Mouse (Mus musculus): ENCODE measurements at regions not wholly inside any gene's neighbourhood (a gene's known extent, or its start where the extent isn't known, plus 50 kb on each side); places are given as distances from the start of the nearest gene placed in this dataset.

DNA sequence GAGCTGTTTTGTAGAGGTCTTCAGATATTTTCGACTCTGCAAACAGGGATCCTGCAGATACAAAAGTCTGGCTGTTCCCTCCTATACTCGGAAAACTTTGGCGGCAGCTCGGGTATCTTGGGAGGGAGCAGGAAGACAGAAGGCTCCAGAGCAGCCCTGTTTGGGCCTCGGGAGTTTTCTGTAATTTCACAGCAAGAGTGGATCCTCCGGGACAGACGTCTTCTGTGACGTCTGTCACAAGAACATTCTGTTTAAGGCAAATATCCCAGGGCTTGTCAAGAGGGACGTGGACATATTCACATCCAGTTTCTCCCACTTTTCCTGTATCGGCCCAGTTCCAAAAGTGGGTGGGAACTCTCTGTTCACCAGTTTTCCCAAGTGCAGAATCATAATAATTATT is 60.9 kb upstream of the Slc45a1 start:
- Histone ChIP-seq H3K27me3 (peaks cover 1% of the 10 kb centered on the region; the same call in 1 of the 2 replicates), H3K4me3 (replicated peaks) (no peak overlapping the region), H3K4me2 (no peak overlapping the region), H3K4me1 (peaks cover 20% of the 10 kb centered on the region), H3K9ac (no peak overlapping the region), H3K9me3 (no peaks in the 10 kb centered on the region), H3K27ac (no peak overlapping the region), H3K36me3 (replicated peaks) (no peaks in the 10 kb centered on the region)
- ATAC-seq (ENCODE audit: low FRiP score), result no peak
- WGBS, result 82% methylated on average over 10 of the region's 10 CpGs

DNA sequence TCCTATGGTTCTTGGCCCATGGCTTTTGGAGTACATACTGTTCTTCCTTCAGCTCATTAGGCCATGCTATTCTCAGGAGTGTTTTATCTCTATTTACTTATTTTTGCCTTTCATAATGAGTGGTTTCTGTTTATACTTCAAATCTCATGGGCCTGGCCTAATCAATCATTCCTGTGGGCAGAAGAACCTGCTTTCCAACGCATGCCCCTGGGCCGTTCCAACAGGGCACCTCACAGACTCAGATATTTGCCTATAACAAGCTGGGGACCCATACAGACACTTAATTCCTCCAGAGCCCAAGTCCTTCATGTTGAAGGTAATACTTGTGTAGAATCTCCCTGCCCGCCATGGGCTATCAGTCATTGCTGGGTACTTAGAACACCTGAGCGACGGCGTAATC is 59.7 kb upstream of the Slc45a1 start:
- 92% methylated on average over 6 of the region's 6 CpGs for WGBS
- no peak overlapping the region for H3K27ac ChIP-seq
- no peaks in the 10 kb centered on the region for H3K36me3 ChIP-seq (replicated peaks)

DNA sequence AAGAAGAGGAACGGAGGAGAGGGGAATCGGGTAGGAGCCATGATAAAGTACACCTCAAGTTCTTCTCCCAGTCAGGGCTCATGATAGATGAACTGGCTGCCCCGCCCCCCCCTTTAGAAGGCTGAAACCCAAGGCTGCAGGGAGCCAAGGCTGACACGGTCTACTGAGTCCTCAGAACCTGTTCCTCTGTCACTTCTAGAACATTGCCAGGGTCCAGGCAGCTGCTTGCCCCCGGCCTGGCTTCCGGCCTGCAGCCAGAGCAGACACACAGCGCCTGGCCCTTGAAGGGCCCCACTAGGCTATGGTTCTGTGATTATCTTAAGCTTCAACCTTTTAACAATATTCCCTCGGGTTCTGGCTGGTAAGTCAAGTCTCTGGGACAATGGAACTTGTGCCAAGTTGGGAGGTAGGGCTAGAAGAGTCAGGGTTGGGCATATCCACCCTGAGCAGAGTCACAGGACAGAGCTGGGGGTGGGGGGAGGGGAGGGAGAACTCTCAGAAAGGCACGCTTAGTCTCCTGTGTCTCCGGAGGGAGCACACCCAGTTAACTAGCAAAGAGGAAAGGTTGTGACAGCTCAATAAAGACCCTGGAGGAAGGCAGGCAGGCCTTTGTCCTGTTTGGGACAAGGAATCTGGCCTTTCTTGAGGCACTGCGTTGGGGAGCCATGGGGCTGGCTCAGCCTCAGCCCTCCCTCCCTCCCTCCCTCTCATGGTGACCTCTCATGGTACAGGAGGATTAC is 57.6 kb upstream of the Slc45a1 start:
- Histone ChIP-seq H3K4me1 (peaks cover 17% of the 10 kb centered on the region), H3K36me3 (replicated peaks) (no peaks in the 10 kb centered on the region), H3K4me3 (replicated peaks) (no peak overlapping the region), H3K27me3 (peaks cover 2% of the 10 kb centered on the region; the same call in 1 of the 2 replicates), H3K9me3 (no peaks in the 10 kb centered on the region), H3K4me2 (no peak overlapping the region), H3K27ac (no peak overlapping the region), H3K9ac (no peak overlapping the region)
- 38% methylated on average over 11 of the region's 11 CpGs for WGBS
- ATAC-seq (ENCODE audit: low FRiP score), result no peak

More for the DNA sequence above, 59.7 kb upstream of the Slc45a1 start:
- peaks cover 2% of the 10 kb centered on the region; the same call in 1 of the 2 replicates for H3K27me3 ChIP-seq
- H3K9ac ChIP-seq, result no peak overlapping the region
- no peak overlapping the region for H3K4me3 ChIP-seq (replicated peaks)
- H3K9me3 ChIP-seq, result no peaks in the 10 kb centered on the region
- no peak for ATAC-seq (ENCODE audit: low FRiP score)
- H3K4me1 ChIP-seq, result peaks cover 17% of the 10 kb centered on the region
- no peak overlapping the region for H3K4me2 ChIP-seq

DNA sequence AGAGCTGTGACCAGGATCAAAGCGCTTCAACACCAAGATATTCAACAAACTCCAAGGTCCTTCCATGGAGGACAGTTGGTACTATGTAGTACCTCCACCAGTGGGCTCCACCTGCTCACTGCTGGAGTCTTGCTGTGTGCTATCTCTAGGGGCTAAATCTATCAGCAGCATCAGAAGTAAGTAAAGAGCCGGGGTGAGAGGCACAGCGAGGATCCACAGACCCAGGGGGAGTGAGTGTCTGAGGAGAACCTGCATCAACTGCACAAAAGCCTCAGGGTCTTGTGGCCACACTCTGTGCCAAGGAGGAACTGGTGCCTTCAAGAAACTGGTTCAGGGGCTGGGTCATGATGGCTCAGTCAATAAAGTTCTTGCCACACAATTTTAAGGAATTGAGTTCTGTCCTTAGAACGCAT is 56.6 kb upstream of the Slc45a1 start:
- Histone ChIP-seq H3K4me3 (replicated peaks) (no peak overlapping the region), H3K4me1 (peaks cover 17% of the 10 kb centered on the region), H3K9ac (no peak overlapping the region), H3K27ac (no peak overlapping the region), H3K4me2 (no peak overlapping the region), H3K9me3 (no peaks in the 10 kb centered on the region), H3K36me3 (replicated peaks) (no peaks in the 10 kb centered on the region), H3K27me3 (peaks cover 2% of the 10 kb centered on the region; the same call in 1 of the 2 replicates)
- ATAC-seq (ENCODE audit: low FRiP score), result no peak
- WGBS, result 80% methylated on average over 4 of the region's 4 CpGs

DNA sequence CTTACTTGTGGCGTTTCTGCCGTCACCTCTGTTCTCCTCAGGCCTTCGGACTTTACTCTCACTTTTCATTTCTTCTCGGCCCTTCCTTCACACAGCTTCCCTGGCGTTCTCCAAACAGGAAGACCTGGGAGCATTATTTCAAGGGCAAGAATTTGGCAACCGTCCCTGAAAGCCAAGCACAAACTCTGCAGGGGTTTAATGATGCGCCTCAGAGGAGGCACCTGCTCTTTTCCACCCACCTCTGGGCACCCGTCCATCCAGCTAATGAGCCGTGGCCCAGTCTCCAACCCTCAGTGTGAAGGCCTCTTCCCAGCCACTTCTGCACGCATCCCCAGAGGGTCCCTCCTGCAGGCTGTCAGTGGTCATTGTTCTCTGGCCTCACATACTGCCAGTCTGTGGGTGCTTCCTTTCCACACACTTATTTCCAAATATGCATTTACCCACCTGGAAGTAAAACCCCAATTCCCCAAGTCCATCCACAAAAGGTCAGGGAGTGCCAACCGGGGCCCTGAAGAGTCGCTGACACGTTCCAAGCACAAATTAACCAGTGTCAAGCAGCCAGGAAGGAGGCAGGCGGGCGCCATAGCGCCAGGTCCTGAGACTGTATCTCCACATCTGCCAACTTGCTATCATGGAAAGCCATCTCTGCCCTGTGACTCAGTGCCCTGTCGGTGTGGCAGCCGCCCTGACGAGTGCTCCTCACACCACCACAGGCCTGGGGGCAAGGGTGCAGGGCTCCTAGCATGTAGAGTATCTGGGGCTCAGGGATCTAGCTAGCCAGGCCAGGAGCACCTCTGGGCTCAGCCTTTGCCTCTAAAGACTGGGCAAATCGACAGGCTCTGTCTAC is 56.0 kb upstream of the Slc45a1 start:
- WGBS, result 79% methylated on average over 20 of the region's 20 CpGs
- no peaks in the 10 kb centered on the region for H3K36me3 ChIP-seq (replicated peaks)
- peaks cover 2% of the 10 kb centered on the region; the same call in 1 of the 2 replicates for H3K27me3 ChIP-seq
- H3K4me1 ChIP-seq, result peaks cover 17% of the 10 kb centered on the region
- H3K4me2 ChIP-seq, result no peak overlapping the region
- H3K27ac ChIP-seq, result no peak overlapping the region
- H3K9ac ChIP-seq, result no peak overlapping the region
- no peak overlapping the region for H3K4me3 ChIP-seq (replicated peaks)
- ATAC-seq (ENCODE audit: low FRiP score), result no peak
- no peaks in the 10 kb centered on the region for H3K9me3 ChIP-seq

DNA sequence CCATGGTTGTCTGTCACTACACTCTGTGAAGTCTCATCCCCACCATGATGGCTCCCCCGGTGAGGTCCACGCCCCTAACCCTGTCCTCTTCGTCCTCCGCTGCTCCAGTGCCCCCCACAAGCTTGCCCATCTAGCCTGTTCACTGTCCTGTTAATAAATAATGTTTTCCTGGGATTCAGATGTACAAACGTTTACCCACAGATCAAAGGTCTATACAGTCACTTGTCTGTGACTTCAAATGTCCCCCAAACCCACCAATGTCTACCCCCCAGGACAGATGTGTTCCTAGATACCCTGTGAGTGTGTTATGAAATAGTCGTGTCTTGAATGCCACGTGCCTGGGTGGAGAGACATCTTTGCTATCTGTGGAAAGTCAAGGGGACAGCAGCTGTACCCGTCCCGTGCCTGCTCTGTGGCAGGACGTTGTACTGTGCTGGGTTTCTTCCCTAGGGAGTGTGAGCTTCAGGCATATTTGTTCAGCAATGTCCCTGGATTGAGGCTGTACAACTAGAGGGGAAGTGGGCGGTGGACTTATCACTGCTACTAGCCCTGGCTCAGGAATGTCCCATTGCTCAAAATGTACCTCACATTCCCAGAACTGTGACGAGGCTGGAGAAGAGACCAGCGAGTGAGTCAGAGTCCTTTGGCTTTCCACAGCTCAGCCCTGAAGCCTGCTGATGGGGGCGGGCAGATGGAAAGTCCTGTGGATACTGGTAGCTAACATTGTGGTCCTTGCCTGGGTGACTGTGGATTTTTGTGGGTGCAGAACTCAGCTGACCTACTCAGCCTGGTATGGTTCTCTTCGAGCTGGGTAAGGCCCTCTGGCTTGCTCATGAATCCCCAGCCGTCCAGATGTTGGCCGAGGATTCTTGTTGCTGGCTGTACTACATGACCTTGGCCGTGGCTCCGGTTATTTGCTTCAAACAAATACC is 55.1 kb upstream of the Slc45a1 start:
- H3K4me3 ChIP-seq (replicated peaks), result no peak overlapping the region
- no peaks in the 10 kb centered on the region for H3K9me3 ChIP-seq
- H3K36me3 ChIP-seq (replicated peaks), result no peaks in the 10 kb centered on the region
- no peak overlapping the region for H3K27ac ChIP-seq
- no peak overlapping the region for H3K9ac ChIP-seq
- no peak overlapping the region for H3K4me2 ChIP-seq
- 82% methylated on average over 19 of the region's 19 CpGs for WGBS
- peaks cover 17% of the 10 kb centered on the region for H3K4me1 ChIP-seq
- no peak for ATAC-seq (ENCODE audit: low FRiP score)
- peaks cover 2% of the 10 kb centered on the region; the same call in 1 of the 2 replicates for H3K27me3 ChIP-seq

DNA sequence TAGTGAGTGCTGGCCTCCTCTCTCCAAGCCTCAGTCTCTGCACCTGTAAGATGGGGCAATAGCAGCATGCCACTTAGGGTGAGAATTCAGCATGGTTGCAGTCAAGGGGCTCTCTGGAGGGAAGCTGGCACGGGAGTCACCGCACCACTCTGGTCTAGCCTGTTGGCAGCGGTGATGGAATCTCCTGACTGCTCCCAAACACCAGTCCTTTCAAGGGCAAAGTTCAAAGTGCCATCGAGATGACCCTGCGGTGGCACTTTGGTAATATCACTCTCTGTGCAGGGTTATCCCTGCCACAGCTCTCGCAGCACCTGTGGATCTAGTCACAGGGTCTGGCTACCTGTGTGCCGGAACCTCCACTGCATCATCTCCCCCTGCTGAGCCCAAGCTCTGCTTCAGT is 54.3 kb upstream of the Slc45a1 start:
- peaks cover 2% of the 10 kb centered on the region; the same call in 1 of the 2 replicates for H3K27me3 ChIP-seq
- no peaks in the 10 kb centered on the region for H3K9me3 ChIP-seq
- no peak for ATAC-seq (ENCODE audit: low FRiP score)
- H3K9ac ChIP-seq, result no peak overlapping the region
- H3K27ac ChIP-seq, result no peak overlapping the region
- H3K4me1 ChIP-seq, result peaks cover 17% of the 10 kb centered on the region
- WGBS, result 92% methylated on average over 7 of the region's 7 CpGs
- no peak overlapping the region for H3K4me2 ChIP-seq
- H3K36me3 ChIP-seq (replicated peaks), result no peaks in the 10 kb centered on the region
- no peak overlapping the region for H3K4me3 ChIP-seq (replicated peaks)

DNA sequence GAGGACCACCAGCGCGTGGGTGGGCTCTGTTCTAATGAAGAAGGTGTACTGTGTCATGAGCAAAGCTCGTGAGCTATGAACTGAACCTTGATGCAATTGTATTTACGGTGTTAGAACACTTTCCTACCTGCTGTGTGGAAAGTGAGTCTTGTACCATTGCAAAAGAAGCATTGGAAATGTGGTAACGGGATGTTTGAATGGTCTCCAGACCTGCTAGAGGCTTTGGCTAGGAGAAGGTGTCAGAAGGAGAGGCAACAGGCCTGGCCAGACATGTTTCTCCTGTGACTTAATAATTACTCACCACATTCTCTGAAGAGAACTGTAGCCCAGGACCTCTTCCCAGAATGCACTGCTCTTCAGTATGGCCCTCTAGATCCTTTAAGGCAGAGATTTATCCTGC is 51.3 kb upstream of the Slc45a1 start:
- WGBS, result 93% methylated on average over 5 of the region's 5 CpGs
- ATAC-seq (ENCODE audit: low FRiP score), result no peak
- no peak overlapping the region for H3K9ac ChIP-seq
- no peaks in the 10 kb centered on the region for H3K9me3 ChIP-seq
- H3K27ac ChIP-seq, result no peak overlapping the region
- H3K4me2 ChIP-seq, result no peak overlapping the region
- H3K27me3 ChIP-seq, result peaks cover 2% of the 10 kb centered on the region; the same call in 1 of the 2 replicates
- 0 out of 2 replicates have a peak, but pooled peaks cover 5% of the 10 kb centered on the region for H3K4me1 ChIP-seq
- no peak overlapping the region for H3K4me3 ChIP-seq (replicated peaks)
- H3K36me3 ChIP-seq (replicated peaks), result no peaks in the 10 kb centered on the region

Data from forebrain, embryonic 12.5 days (tissue).